Mouse (Mus musculus) CH12.LX (cell line): ENCODE data around the gene Drap1. TPM values are rescaled to one million over a fixed set of nuclear protein-coding genes. Genes with fewer than 3 reads are reported as not detected.

Experiments
- DNase-seq: peaks from one replicate; pipeline ENCODE4 v3.0.0-alpha.2; 2013; ENCODE audit errors: extremely low read depth
- H3K27ac ChIP-seq: 2 replicates; pipeline ENCODE4 v1.5.1; 2012; ENCODE audit warnings: low read depth, mild to moderate bottlenecking, control low read depth, moderate library complexity; ENCODE audit not compliant: insufficient read depth
- H3K27me3 ChIP-seq: replicated peaks from 2 replicates; pipeline ENCODE3; 2012; ENCODE audit warnings: inconsistent platforms
- H3K36me3 ChIP-seq, 2 experiments: replicated peaks in 1 of 2; 2 replicates each; pipeline versions ENCODE3 to v1.6.1; 2012; ENCODE audit warnings: inconsistent platforms in 1 of 2, low read length in 1 of 2, mild to moderate bottlenecking in 1 of 2, mixed read lengths in 1 of 2, moderate library complexity in 1 of 2; ENCODE audit not compliant: control insufficient read depth in 1 of 2, insufficient read depth in 1 of 2
- H3K4me1 ChIP-seq, 2 experiments: 2 replicates each; pipeline ENCODE4 v1.6.1; 2012; ENCODE audit warnings: inconsistent platforms in 1 of 2, moderate library complexity in 1 of 2; ENCODE audit not compliant: insufficient read depth in 2 of 2, control insufficient read depth in 1 of 2
- H3K4me2 ChIP-seq: 2 replicates; pipeline ENCODE4 v1.6.1; 2012; ENCODE audit warnings: low read depth, mild to moderate bottlenecking, control low read depth; ENCODE audit not compliant: poor library complexity, insufficient read depth, severe bottlenecking
- H3K4me3 ChIP-seq, 3 experiments: fragments of 150-350 bp in 1 of 3; sonication (generic) in 1 of 3; replicated peaks in 1 of 3; 2 replicates each; pipeline versions ENCODE3 to v1.5.1; 2011 to 2012; ENCODE audit warnings: low read depth in 2 of 3, low read length in 2 of 3, mild to moderate bottlenecking in 2 of 3, moderate library complexity in 2 of 3, control low read depth in 1 of 3, improper control_type of control experiment in 1 of 3, inconsistent platforms in 1 of 3, mixed read lengths in 1 of 3; ENCODE audit not compliant: poor library complexity in 1 of 3
- H3K79me2 ChIP-seq: replicated peaks from 2 replicates; pipeline ENCODE4 v1.6.1; 2012; ENCODE audit warnings: mild to moderate bottlenecking, moderate library complexity; ENCODE audit not compliant: control insufficient read depth, poor library complexity, insufficient read depth, severe bottlenecking; ENCODE audit errors: extremely low read depth
- H3K9ac ChIP-seq: 2 replicates; pipeline ENCODE4 v1.6.1; 2012; ENCODE audit warnings: low read depth, mild to moderate bottlenecking, control low read depth, moderate library complexity; ENCODE audit not compliant: insufficient read depth
- H3K9me3 ChIP-seq: replicated peaks from 2 replicates; pipeline ENCODE3; 2012; ENCODE audit warnings: low read length, inconsistent platforms, mixed read lengths
- BHLHE40 ChIP-seq: IDR thresholded peaks from 2 replicates; pipeline ENCODE4 v1.6.1; 2011; ENCODE audit warnings: mild to moderate bottlenecking, low read depth, low read length, improper control_type of control experiment
- CHD1 ChIP-seq: IDR thresholded peaks from 2 replicates; pipeline ENCODE4 v1.6.1; 2012; ENCODE audit warnings: low read depth, low read length, improper control_type of control experiment, inconsistent platforms
- CHD2 ChIP-seq: IDR thresholded peaks from 2 replicates; pipeline ENCODE4 v1.6.1; 2011; ENCODE audit warnings: low read length, improper control_type of control experiment
- CTCF ChIP-seq, 2 experiments: IDR thresholded peaks in 1 of 2; conservative IDR thresholded peaks in 1 of 2; 2 replicates each; pipeline ENCODE4 v1.5.1; 2011 to 2012; ENCODE audit warnings: low read depth in 2 of 2, low read length in 2 of 2, improper control_type of control experiment in 1 of 2, inconsistent platforms in 1 of 2, mild to moderate bottlenecking in 1 of 2, moderate library complexity in 1 of 2
- ELF1 ChIP-seq: IDR thresholded peaks from 2 replicates; pipeline ENCODE4 v1.6.1; 2014; ENCODE audit warnings: low read depth, mild to moderate bottlenecking, inconsistent platforms, low read length, improper control_type of control experiment
- EP300 ChIP-seq: IDR thresholded peaks from 2 replicates; pipeline ENCODE4 v1.6.1; 2011; ENCODE audit warnings: low read length, improper control_type of control experiment
- JUN ChIP-seq: IDR thresholded peaks from 2 replicates; pipeline ENCODE4 v1.6.1; 2011; ENCODE audit warnings: low read depth, mild to moderate bottlenecking, low read length, improper control_type of control experiment, moderate library complexity; ENCODE audit not compliant: insufficient read depth
- KAT2A ChIP-seq: IDR thresholded peaks from 2 replicates; pipeline ENCODE4 v1.6.1; 2012; ENCODE audit warnings: low read length, improper control_type of control experiment, inconsistent platforms; ENCODE audit not compliant: insufficient replicate concordance
- MAFK ChIP-seq: IDR thresholded peaks from 2 replicates; pipeline ENCODE4 v1.6.1; 2011; ENCODE audit warnings: low read length, improper control_type of control experiment; ENCODE audit not compliant: insufficient replicate concordance
- MAX ChIP-seq: IDR thresholded peaks from 2 replicates; pipeline ENCODE4 v1.6.1; 2011; ENCODE audit warnings: low read length, improper control_type of control experiment
- MEF2A ChIP-seq: IDR thresholded peaks from 2 replicates; pipeline ENCODE4 v1.6.1; 2014; ENCODE audit warnings: low read depth, mild to moderate bottlenecking, inconsistent platforms, low read length, improper control_type of control experiment, borderline replicate concordance
- MXI1 ChIP-seq: IDR thresholded peaks from 2 replicates; pipeline ENCODE4 v1.6.1; 2011; ENCODE audit warnings: mild to moderate bottlenecking, low read depth, low read length, improper control_type of control experiment
- MYC ChIP-seq: IDR thresholded peaks from 2 replicates; pipeline ENCODE4 v1.6.1; 2011; ENCODE audit warnings: low read depth, mild to moderate bottlenecking, improper control_type of control experiment, low read length
- NRF1 ChIP-seq: IDR thresholded peaks from 2 replicates; pipeline ENCODE4 v1.6.1; 2014; ENCODE audit warnings: low read depth, mild to moderate bottlenecking, inconsistent platforms, low read length, improper control_type of control experiment, moderate library complexity
- PAX5 ChIP-seq: IDR thresholded peaks from 2 replicates; pipeline ENCODE4 v1.6.1; 2012; ENCODE audit warnings: low read length, inconsistent platforms, mixed read lengths
- POLR2A ChIP-seq: IDR thresholded peaks from 2 replicates; pipeline ENCODE4 v1.6.1; 2011; ENCODE audit warnings: low read depth, mild to moderate bottlenecking, improper control_type of control experiment, low read length
- POLR2AphosphoS2 ChIP-seq: IDR thresholded peaks from 2 replicates; pipeline ENCODE4 v1.6.1; 2011; ENCODE audit warnings: low read depth, low read length, improper control_type of control experiment
- RAD21 ChIP-seq: IDR thresholded peaks from 2 replicates; pipeline ENCODE4 v1.6.1; 2011; ENCODE audit warnings: low read depth, mild to moderate bottlenecking, low read length, improper control_type of control experiment, moderate library complexity
- RCOR1 ChIP-seq: conservative IDR thresholded peaks from 2 replicates; pipeline ENCODE4 v1.6.1; 2012; ENCODE audit warnings: low read depth, mild to moderate bottlenecking, inconsistent platforms, low read length, improper control_type of control experiment
- SIN3A ChIP-seq: IDR thresholded peaks from 2 replicates; pipeline ENCODE4 v1.6.1; 2012; ENCODE audit warnings: low read length, improper control_type of control experiment, inconsistent platforms
- SMC3 ChIP-seq: IDR thresholded peaks from 2 replicates; pipeline ENCODE4 v1.6.1; 2011; ENCODE audit warnings: low read depth, low read length, improper control_type of control experiment
- TBP ChIP-seq: conservative IDR thresholded peaks from 2 replicates; pipeline ENCODE4 v1.6.1; 2011; ENCODE audit warnings: low read depth, low read length, improper control_type of control experiment
- TCF12 ChIP-seq: IDR thresholded peaks from 2 replicates; pipeline ENCODE4 v1.6.1; 2014; ENCODE audit warnings: low read depth, mild to moderate bottlenecking, inconsistent platforms, low read length, improper control_type of control experiment
- UBTF ChIP-seq: IDR thresholded peaks from 2 replicates; pipeline ENCODE4 v1.6.1; 2012; ENCODE audit warnings: low read depth, mild to moderate bottlenecking, inconsistent platforms, low read length, improper control_type of control experiment, moderate library complexity
- USF1 ChIP-seq: IDR thresholded peaks from 2 replicates; pipeline ENCODE4 v1.6.1; 2014; ENCODE audit warnings: low read depth, mild to moderate bottlenecking, inconsistent platforms, low read length, improper control_type of control experiment
- ZC3H11A ChIP-seq: IDR thresholded peaks from 2 replicates; pipeline ENCODE4 v1.6.1; 2012; ENCODE audit warnings: low read depth, mild to moderate bottlenecking, inconsistent platforms, low read length, improper control_type of control experiment
- ZKSCAN1 ChIP-seq: IDR thresholded peaks from 2 replicates; pipeline ENCODE4 v1.6.1; 2012; ENCODE audit warnings: low read depth, inconsistent platforms, low read length, improper control_type of control experiment, borderline replicate concordance
- ZMIZ1 ChIP-seq: IDR thresholded peaks from 2 replicates; pipeline ENCODE4 v1.6.1; 2012; ENCODE audit warnings: low read depth, mild to moderate bottlenecking, inconsistent platforms, low read length, improper control_type of control experiment
- dilution Hi-C: fragments of 300-500 bp; cut with MboI; formaldehyde crosslinking; loops from 2 replicates; pipeline ENCODE4 v1.14.3; 2020; ENCODE audit warnings: low sequenced_read_pairs; ENCODE audit not compliant: extremely low pct_unique_long_range_greater_than_20kb, extremely low pct_ligation_motif_present
- in situ Hi-C: fragments of 300-500 bp; cut with MboI; formaldehyde crosslinking; loops from 3 replicates; pipeline ENCODE4 v1.14.3; 2019; ENCODE audit warnings: low sequenced_read_pairs, low pct_ligation_motif_present, low pct_unique_long_range_greater_than_20kb, mixed read lengths
- polyA plus RNA-seq: library from polyadenylated mRNA; unstranded; fragments of >175 nt; gene quantifications from 2 replicates; pipeline ENCODE4 v1.2.1, GENCODE M21; 2012; ENCODE audit warnings: low read depth; ENCODE audit not compliant: insufficient read length
- total RNA-seq, 2 experiments: library from RNA; depleted of rRNA; stranded (reverse); fragments of 300-350 nt in 1 of 2; fragments of >200 nt in 1 of 2; gene quantifications; 2 replicates each; pipeline ENCODE4 v1.2.3; 2012 to 2014

Gene Drap1
- total and polyA plus RNA-seq, 3 experiments, result 73.3 to 180 (median 143) TPM

DNA sequence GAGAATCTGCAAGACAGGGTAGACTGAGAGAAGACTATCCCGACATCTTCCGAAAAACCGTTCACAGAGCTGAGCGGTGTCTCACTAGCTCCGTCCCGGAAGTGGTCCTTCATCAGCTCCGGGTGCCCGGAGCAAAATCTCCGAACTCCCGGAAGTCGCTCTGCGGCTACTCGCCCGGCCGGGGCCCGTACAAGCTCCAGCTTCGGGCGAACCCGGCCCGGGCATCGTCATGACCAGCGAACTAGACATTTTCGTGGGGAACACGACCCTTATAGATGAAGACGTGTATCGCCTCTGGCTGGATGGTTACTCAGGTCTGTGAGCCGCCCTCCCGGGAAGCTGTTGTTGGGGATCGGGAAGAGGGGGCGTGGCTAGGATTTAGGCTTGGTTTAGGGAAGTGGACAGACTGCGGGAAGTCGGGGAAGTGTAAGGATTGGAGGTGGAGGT is 35.7 kb upstream of the Drap1 start, which contains the start of gene Fibp (continued):
- TF ChIP-seq POLR2A (peak; percentile 93), SMC3 (no peak), SIN3A (peak; percentile 95), MAFK (0 out of 2 replicates have a peak, but pooled peaks have one; percentile 4), EP300 (no peak), ELF1 (peak; percentile 93), MEF2A (peak; percentile 60; the same call in 1 of the 2 replicates), RAD21 (no peak), MAX (no peak), CTCF (conservative IDR thresholded peaks at IDR 0.05 in 1 of 2, IDR thresholded peaks at IDR 0.05 in 1 of 2; ENCODE audit: low read depth in 2 of 2, low read length in 2 of 2) (no peak), TBP (peak; percentile 94), PAX5 (no peak), USF1 (no peak), ZC3H11A (no peak), CHD2 (0 out of 2 replicates have a peak, but pooled peaks have one; percentile 46), RCOR1 (peak; percentile 81), NRF1 (0 out of 2 replicates have a peak, but pooled peaks have one; percentile 32), CHD1 (peak; percentile 51; the same call in 1 of the 2 replicates)

DNA sequence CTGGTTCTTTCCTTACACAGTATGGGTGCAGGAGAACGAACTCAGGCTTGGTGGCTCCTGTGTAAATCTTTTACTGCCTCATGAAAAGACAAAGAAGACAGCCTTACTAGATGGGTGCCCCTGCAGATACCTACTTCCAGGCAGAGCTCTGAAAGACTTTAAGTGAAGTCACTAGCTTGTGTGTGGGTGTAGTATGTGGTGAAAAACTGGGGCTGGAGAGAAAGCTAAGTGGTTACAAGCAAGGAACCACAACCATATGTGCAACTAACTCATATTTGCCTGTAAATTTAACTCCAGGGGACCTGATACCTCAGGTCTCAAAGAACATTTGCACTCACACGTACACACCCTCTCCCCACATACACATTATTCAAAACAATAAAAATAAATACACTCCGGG is 35.1 kb upstream of the Drap1 start:
- in situ Hi-C loops, result loop anchor here (5.0 kb wide), 1 partner anchor 32 kb away; the partner anchor contains the start of gene Cfl1
- no peak for DNase-seq
- Histone ChIP-seq H3K4me3 (peak overlapping the region; percentile 86 to 97 (median 88)), H3K79me2 (peaks cover 12% of the 10 kb centered on the region), H3K4me1 (peaks cover 9 to 35% of the 10 kb centered on the region in 2 experiments; a peak in 3 of 4 replicates), H3K27ac (no peak overlapping the region), H3K4me2 (peak overlapping the region; percentile 82; the same call in 1 of the 2 replicates), H3K9ac (peak overlapping the region; percentile 85), H3K27me3 (peaks cover 7% of the 10 kb centered on the region), H3K9me3 (no peaks in the 10 kb centered on the region), H3K36me3 (peaks cover 26 to 42% of the 10 kb centered on the region in 2 experiments)
- TF ChIP-seq POLR2AphosphoS2 (no peak), ZKSCAN1 (no peak), ZMIZ1 (no peak), JUN (no peak), PAX5 (no peak), MXI1 (no peak), ZC3H11A (no peak), UBTF (no peak), EP300 (no peak), TBP (no peak), MYC (no peak), KAT2A (no peak), BHLHE40 (no peak), MAX (no peak), MEF2A (no peak), TCF12 (no peak), USF1 (no peak)
- dilution Hi-C loops, result no loop called here
